Mouse (Mus musculus) bone marrow macrophage, adult 2 months (primary cell): ENCODE data around the gene Pip5kl1.

Experiments
- CTCF ChIP-seq: IDR thresholded peaks from 2 replicates; pipeline ENCODE4 v1.5.1; 2012; ENCODE audit warnings: low read depth, mild to moderate bottlenecking, low read length, moderate library complexity
- POLR2A ChIP-seq: IDR thresholded peaks from 2 replicates; pipeline ENCODE4 v1.6.1; 2012; ENCODE audit warnings: mild to moderate bottlenecking, low read depth, low read length, borderline replicate concordance

- TF ChIP-seq POLR2A = no peak
- TF ChIP-seq CTCF = no peak
Observed at GRCm38 (mm10) chr2:32578146-32579046, 3.8 kb downstream of the Pip5kl1 start.
